Mouse (Mus musculus) E14TG2a.4 (cell line): Measurements from ENCODE around the gene Actg2.

Source experiments
- CTCF ChIP-seq: conservative IDR thresholded peaks from 2 replicates; pipeline ENCODE4 v1.5.1; 2014; ENCODE audit warnings: low read length
- NANOG ChIP-seq: IDR thresholded peaks from 2 replicates; pipeline ENCODE4 v1.6.1; 2014; ENCODE audit warnings: borderline replicate concordance, low read length, mixed read lengths

GRCm38 (mm10) chr6:83583591-83583990 lies 47.5 kb upstream of the Actg2 start:
- no peak for TF ChIP-seq CTCF
- no peak for TF ChIP-seq NANOG
